Mouse (Mus musculus) CD4-positive, CD25-positive, alpha-beta regulatory T cell, adult 2 months (primary cell): Measurements from ENCODE around the gene Ptprg.

Experiments used
- DNase-seq: peaks from one replicate; pipeline ENCODE4 v3.0.0-alpha.2; 2012; ENCODE audit warnings: low read depth, low spot score

The Ptprg gene

GRCm38 (mm10) chr14:12089954-12090353 is 536.6 kb downstream of the Ptprg start:
- no peak for DNase-seq

- DNase-seq = no peak
These were observed 538.4 kb downstream of the Ptprg start for GRCm38 (mm10) chr14:12091730-12092129.

- DNase-seq = no peak
These were observed 546.3 kb downstream of the Ptprg start for GRCm38 (mm10) chr14:12099390-12100333.

GRCm38 (mm10) chr14:12102389-12103325 is 549.3 kb downstream of the Ptprg start:
- no peak for DNase-seq

- DNase-seq = no peak
These were observed 551.2 kb downstream of the Ptprg start for GRCm38 (mm10) chr14:12104297-12105155.

- DNase-seq = no peak
These were observed 551.8 kb downstream of the Ptprg start for GRCm38 (mm10) chr14:12105156-12105430.

GRCm38 (mm10) chr14:12105593-12105992 is 552.3 kb downstream of the Ptprg start:
- no peak for DNase-seq

- DNase-seq = no peak
These were observed 554.1 kb downstream of the Ptprg start for GRCm38 (mm10) chr14:12107459-12107858.

GRCm38 (mm10) chr14:12107991-12108390 is 554.7 kb downstream of the Ptprg start:
- no peak for DNase-seq

GRCm38 (mm10) chr14:12112548-12113011 is 559.2 kb downstream of the Ptprg start:
- DNase-seq = no peak

GRCm38 (mm10) chr14:12113326-12113725 is 560.0 kb downstream of the Ptprg start:
- DNase-seq = no peak

GRCm38 (mm10) chr14:12114016-12114415 is 560.7 kb downstream of the Ptprg start:
- no peak for DNase-seq

- no peak for DNase-seq
These were observed 565.9 kb downstream of the Ptprg start for GRCm38 (mm10) chr14:12119260-12119659.

- DNase-seq = no peak
These were observed 568.6 kb downstream of the Ptprg start for GRCm38 (mm10) chr14:12121906-12122305.

GRCm38 (mm10) chr14:12124682-12125081 is 571.4 kb downstream of the Ptprg start:
- DNase-seq = no peak

GRCm38 (mm10) chr14:12127951-12128350 is 574.6 kb downstream of the Ptprg start:
- no peak for DNase-seq

GRCm38 (mm10) chr14:12132046-12132615 is 578.8 kb downstream of the Ptprg start:
- no peak for DNase-seq

GRCm38 (mm10) chr14:12133163-12133562 is 579.8 kb downstream of the Ptprg start:
- no peak for DNase-seq

- no peak for DNase-seq
These were observed 581.2 kb downstream of the Ptprg start for GRCm38 (mm10) chr14:12134504-12134903.

GRCm38 (mm10) chr14:12136536-12136935 is 583.2 kb downstream of the Ptprg start:
- no peak for DNase-seq
